In genomic region chr16:46735140-46735539, GRCm38 (mm10) we compare ENCODE assay signal across 18 mouse cellular contexts.
DNase-seq lines count a peak whose midpoint lies in the region; TF ChIP-seq lines count a peak whose summit lies in the region.
"Had no signal": no experiment of that assay in that cellular context is flagged by ENCODE, and none has a peak within 500 bp of the region (broad histone marks: within the 10 kb centered on the region; RNA-seq: fewer than 3 reads in every experiment).

No protein-coding gene starts in this region.

- no peak for TF ChIP-seq POLR2A in embryonic fibroblast, embryonic 13.5 days (IDR thresholded peaks at IDR 0.05; ENCODE audit: low read depth, low read length)

- no peak for TF ChIP-seq CTCF in embryonic fibroblast, embryonic 13.5 days (IDR thresholded peaks at IDR 0.05; ENCODE audit: borderline replicate concordance, insufficient read depth, low read length)

- H3K4me1 ChIP-seq in embryonic fibroblast, embryonic 13.5 days (ENCODE audit: control insufficient read depth, insufficient read depth, low read length): peaks cover 4% of the 10 kb centered on the region; the same call in 1 of the 2 replicates
- H3K4me1 ChIP-seq: embryonic facial prominence, embryonic 10.5 days; embryonic facial prominence, embryonic 12.5 days; forebrain, embryonic 10.5 days; forebrain, embryonic 12.5 days had no signal

- peak; percentile 44 for DNase-seq in retina, postnatal 1 day
- DNase-seq in retina, embryonic 14.5 days (ENCODE audit: low spot score): no peak
- DNase-seq in Muller cell, postnatal 12 days (ENCODE audit: inconsistent ontology term): peak; percentile 65
- DNase-seq in natural killer cell, adult 2 months (ENCODE audit: low spot score in 2 of 2): no peak
- DNase-seq: adrenal gland, adult 8-10 months; adrenal gland, postnatal 14 days; adrenal gland, postnatal 36 days; cerebellum, adult 11-12 months; cerebellum, adult 2 months; cerebellum, adult 9-10 months; cerebellum, postnatal 10 days; cerebellum, postnatal 25 days had no signal

- H3K27ac ChIP-seq in embryonic fibroblast, embryonic 13.5 days (ENCODE audit: insufficient read depth, low read length): peak overlapping the region; percentile 65; the same call in 1 of the 2 replicates
- H3K27ac ChIP-seq: embryonic facial prominence, embryonic 10.5 days; embryonic facial prominence, embryonic 12.5 days; forebrain, embryonic 10.5 days; forebrain, embryonic 12.5 days had no signal

- H3K4me3 ChIP-seq in embryonic fibroblast, embryonic 13.5 days (ENCODE audit: insufficient read depth, low read length): no peak overlapping the region
- H3K4me3 ChIP-seq: embryonic facial prominence, embryonic 10.5 days; embryonic facial prominence, embryonic 12.5 days; erythroblast, embryonic 14.5 days; forebrain, embryonic 10.5 days; forebrain, embryonic 12.5 days had no signal

Comparison
In these comparisons a context has a peak if more than half of its experiments do, and no peak if none do; other contexts are left out.
1. DNase-seq: peak in retina, postnatal 1 day (single experiment) and Muller cell, postnatal 12 days (single experiment); none in retina, embryonic 14.5 days (single experiment) and natural killer cell, adult 2 months (0 of 2).